Mouse (Mus musculus): ENCODE measurements around the gene Osbpl5.
A peak's percentile ranks its signal among the peaks of the same experiment; 100 is the strongest.
"Not testable (repeated sequence)": the region's sequence is repeated elsewhere in the genome, so short reads cannot be mapped to it uniquely, and the experiment has no call there.

Gene Osbpl5

DNA sequence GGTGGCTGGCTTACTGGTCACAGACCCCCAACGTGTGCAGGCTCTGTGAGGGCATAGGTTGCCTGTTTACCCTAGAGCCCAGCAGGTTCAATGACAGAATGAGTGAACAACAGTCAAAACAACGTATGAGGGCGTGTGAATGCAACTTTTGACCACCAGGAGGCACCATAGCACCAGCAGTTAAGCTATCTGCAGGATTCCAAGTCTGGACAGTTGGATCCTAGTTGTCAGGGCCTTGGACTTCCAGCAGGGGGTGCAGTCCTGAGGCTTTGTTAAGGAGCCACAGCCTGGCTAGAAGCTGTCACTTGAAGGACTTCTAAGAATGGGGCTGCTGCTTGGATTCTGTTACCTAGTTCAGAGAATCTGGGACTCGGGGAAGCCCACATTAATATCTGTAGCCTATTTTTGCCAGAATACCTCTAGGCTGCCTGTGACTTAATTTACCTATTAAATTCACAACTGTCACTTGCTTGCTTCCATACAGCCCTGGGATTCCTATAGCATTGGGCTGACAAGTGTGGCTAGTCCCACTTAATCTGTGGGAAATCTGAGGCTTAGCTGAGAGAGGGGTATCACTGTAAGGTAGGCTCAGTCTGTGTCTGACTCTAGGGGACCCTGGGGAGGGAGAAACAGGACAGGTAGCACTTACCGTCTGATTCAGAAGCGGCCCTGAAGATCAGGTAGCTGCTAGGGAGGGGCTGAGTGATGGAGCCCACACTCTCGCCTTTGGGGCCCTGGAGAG, 49.9 kb downstream of the Osbpl5 start:
- DNase-seq (ENCODE audit: low spot score): peak; percentile 95

DNA sequence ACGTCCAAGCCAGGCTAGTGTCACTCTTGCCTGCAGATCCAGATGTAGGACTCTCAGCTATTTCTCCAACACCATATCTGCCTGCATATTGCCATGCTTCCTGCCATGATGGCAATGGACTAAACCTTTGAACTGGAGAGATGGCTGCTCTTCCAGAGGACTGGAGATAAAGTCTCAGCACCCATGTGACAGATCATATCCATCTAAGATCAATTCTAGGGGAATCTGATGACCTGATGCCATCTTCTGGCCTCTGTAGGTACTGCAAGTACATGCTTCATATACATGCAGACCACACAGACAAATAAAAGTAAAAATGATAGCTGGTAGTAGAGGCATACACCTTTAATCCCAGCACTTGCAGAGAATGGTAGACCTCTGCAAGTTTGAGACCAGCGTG, 60.6 kb downstream of the Osbpl5 start:
- peak; percentile 49 for DNase-seq (ENCODE audit: low spot score)

- no peak for DNase-seq (ENCODE audit: low spot score)
Measured at GRCm38 (mm10) chr7:143694550-143694949, 62.2 kb downstream of the Osbpl5 start.

GRCm38 (mm10) chr7:143692746-143693510, 63.9 kb downstream of the Osbpl5 start:
- DNase-seq (ENCODE audit: low spot score): no peak

DNA sequence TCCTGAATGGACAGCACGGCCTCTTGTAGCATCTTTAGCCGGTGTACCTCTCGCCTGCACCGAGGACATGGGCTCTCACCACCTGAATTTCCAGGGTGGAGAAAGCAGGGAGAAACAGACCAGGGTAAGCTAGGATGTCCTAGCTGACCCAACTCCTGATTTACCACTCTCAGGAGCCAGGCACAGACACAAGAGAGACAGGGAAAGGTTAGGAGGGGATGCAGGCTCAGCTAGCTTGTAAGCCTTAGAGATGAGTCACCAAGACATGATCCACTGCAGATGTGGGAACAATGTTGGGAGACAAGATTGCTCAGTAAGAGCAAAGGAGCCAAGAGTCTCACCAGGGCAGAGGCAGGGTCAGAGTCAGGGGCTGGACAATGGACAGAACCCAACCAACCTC, 64.9 kb downstream of the Osbpl5 start:
- no peak for DNase-seq (ENCODE audit: low spot score)

GRCm38 (mm10) chr7:143691181-143691580, 65.6 kb downstream of the Osbpl5 start:
- DNase-seq (ENCODE audit: low spot score): no peak

GRCm38 (mm10) chr7:143689946-143690345, 66.8 kb downstream of the Osbpl5 start:
- DNase-seq (ENCODE audit: low spot score): no peak

DNA sequence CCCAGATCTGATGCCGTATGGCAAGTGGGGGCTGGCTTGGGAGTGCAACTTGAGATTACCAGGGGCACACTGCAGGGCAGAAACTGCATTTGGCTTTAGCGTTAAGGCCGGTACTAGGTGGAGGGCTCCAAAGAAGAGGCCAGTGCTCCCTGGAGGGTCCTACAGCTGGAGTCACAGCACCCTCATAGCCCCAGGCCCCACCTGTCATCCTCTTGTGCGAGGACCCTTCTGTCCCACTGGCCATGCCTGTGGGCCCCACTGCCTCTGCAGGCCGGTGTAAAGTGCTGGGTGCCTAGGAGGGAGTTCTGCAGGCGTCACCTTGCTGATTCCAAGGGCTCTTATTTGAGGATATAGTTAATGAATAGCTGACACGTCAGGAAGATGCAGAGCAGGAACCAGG, 67.3 kb downstream of the Osbpl5 start:
- DNase-seq (ENCODE audit: low spot score): no peak

- DNase-seq (ENCODE audit: low spot score): not testable (repeated sequence)
Measured at GRCm38 (mm10) chr7:143686676-143687075, 70.1 kb downstream of the Osbpl5 start.

- DNase-seq (ENCODE audit: low spot score): not testable (repeated sequence)
Measured at GRCm38 (mm10) chr7:143686191-143686590, 70.6 kb downstream of the Osbpl5 start.

DNA sequence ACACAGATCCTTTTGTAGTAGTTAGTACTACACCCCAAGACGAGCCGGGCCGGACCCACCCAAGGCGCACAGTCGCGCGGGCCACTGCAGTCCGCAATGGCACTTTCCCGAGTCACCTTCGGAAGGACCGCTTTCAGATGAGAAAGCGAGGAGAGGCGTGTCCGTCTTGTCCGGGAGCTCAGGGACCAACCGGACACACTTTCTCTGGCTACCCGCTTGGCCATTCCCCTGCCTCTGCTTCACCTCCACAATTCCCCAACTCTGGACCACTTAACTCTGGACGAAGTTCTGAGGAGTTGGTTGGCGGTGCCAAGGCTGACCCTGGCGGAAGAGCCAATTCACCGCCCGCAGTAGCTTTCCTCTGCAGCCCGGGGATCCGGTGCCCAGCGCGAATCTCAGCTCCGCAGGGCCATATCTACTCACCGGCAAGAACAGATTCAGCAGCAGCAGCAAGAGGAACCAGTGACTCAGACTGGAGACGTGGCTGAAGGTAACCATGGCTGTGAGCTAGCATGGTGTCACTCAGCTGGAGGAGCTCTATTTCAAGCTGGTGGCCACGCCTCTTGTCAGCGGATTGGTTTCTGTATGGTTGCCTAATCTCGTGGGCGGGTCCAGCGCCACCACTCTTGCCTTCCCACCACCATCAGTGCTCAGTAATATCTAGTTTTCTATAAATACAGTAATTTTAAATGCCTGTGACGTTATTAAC, 71.3 kb downstream of the Osbpl5 start, which contains the start of gene Tnfrsf23:
Tnfrsf23 (minus strand) TSS at position 514 of the 709 bp plus-strand sequence.
- peak; percentile 81 for DNase-seq (ENCODE audit: low spot score)

DNA sequence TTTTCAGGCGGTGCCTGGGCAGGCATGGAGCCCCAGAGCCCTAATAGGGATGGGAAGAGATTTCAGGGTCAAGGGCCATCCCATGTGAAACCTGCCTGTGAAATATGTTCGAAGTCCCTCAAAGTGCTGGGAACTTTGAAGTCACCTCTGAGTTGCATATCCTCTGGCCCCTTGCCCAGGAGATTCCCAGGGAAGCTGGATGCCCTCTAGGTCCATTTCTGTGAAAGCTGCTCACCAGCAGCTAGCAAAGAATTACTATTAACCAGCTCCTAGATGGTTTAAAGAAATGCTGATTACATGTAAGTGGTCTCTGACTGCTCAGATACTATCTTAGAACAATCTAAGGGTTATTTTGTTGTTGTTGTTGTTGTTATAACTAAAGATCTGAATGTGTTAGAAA, 72.2 kb downstream of the Osbpl5 start:
- DNase-seq (ENCODE audit: low spot score): not testable (repeated sequence)

- DNase-seq (ENCODE audit: low spot score): no peak
Measured at GRCm38 (mm10) chr7:143681566-143681965, 75.2 kb downstream of the Osbpl5 start.

- DNase-seq (ENCODE audit: low spot score): not testable (repeated sequence)
Measured at GRCm38 (mm10) chr7:143680836-143681235, 75.9 kb downstream of the Osbpl5 start.

DNA sequence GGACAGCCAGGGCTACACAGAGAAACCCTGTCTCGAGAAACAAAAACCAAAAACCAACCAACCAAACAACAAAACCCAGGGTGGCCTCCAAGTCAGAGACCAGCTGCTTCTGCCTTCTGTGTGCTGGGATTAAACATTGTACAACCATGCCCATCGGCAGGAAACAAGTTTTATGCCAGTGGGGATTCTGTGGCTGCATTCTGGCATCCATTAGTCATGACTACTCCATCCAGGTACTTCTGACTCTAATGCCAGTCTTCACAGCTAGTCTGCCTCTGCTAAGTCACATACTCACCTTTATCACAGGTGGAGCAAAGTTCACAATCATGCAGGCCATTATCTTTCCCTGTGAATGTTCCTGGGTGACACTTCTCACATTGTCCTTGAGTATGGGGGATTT, 77.1 kb downstream of the Osbpl5 start:
- not testable (repeated sequence) for DNase-seq (ENCODE audit: low spot score)

DNA sequence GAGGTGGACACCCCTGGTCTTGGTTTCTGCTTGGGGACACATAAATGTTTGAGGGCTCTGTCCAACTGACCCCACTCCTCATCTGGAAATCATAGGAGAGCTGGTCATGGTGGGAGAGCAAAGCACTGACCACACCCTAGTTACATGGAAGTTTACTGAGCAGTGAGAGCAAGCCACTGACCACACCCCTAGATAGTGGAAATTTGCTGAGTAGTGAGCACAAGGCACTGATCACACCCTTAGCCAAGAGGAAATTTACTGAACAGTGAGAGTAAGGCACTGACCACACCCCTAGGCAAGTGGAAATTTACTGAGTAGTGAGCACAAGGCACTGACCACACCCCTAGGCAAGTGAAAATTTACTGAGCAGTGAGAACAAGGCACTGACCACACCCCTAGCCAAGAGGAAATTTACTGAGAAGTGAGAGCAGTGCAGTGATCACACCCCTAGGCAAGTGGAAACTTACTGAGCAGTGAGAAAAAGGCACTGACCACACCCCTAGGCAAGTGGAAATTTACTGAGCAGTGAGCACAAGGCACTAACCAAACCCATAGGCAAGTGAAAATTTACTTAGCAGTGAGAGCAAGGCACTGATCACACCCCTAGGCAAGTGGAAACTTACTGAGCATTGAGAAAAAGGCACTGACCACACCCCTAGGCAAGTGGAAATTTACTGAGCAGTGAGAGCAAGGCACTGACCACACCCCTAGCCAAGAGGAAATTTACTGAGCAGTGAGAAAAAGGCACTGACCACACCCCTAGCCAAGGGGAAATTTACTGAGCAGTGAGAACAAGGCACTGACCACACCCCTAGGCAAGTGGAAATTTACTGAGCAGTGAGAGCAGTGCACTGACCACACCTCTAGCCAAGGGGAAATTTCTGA, 90.1 kb downstream of the Osbpl5 start:
- no peak for DNase-seq (ENCODE audit: low spot score)

DNA sequence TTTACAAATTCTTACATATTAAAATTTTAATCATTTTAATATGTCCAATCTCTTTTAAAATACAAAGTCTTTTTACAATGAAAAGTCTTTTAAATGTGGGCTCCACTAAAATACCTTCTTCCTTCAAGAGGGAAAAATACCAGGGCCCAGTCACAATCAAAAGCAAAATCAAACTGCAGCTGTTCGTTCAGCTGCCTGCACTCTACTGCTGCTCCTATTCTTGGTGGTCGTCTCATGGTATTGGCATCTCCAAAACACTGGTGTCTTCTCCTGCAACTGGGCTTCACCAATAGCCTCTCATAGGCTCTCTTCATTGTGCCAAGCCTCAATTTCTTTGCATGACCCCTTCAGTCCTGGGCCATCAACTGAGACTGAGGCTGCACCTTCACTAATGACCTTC, 93.3 kb downstream of the Osbpl5 start:
- no peak for DNase-seq (ENCODE audit: low spot score)

- DNase-seq (ENCODE audit: low spot score): no peak
Measured at GRCm38 (mm10) chr7:143660797-143661196, 96.0 kb downstream of the Osbpl5 start.

- DNase-seq (ENCODE audit: low spot score): not testable (repeated sequence)
Measured at GRCm38 (mm10) chr7:143649769-143650346, 106.9 kb downstream of the Osbpl5 start.

GRCm38 (mm10) chr7:143649034-143649768, 107.6 kb downstream of the Osbpl5 start, which contains the start of gene Tnfrsf22:
TSS of gene Tnfrsf22 (minus strand) at chr7:143649661.
- peak; percentile 85 for DNase-seq (ENCODE audit: low spot score)
